Mouse (Mus musculus) CH12F3 (cell line): ENCODE data around the gene Sept14.
"Not testable (repeated sequence)": the region's sequence is repeated elsewhere in the genome, so short reads cannot be mapped to it uniquely, and the experiment has no call there.

Source experiments
- in situ Hi-C: fragments of 300-500 bp; cut with MboI; formaldehyde crosslinking; loops from 2 replicates; pipeline ENCODE4 v1.14.3; 2020; ENCODE audit warnings: low sequenced_read_pairs

Sept14 gene

GRCm38 (mm10) chr5:129708412-129708811 lies at the start of gene Sept14:
Sept14 (minus strand) TSS chr5:129708512.
- in situ Hi-C loops: no loop called here

GRCm38 (mm10) chr5:129756886-129757285 lies 48.6 kb upstream of the Sept14 start:
- in situ Hi-C loops: no loop called here

- in situ Hi-C loops: no loop called here
Measured at GRCm38 (mm10) chr5:129744050-129744449, 35.7 kb upstream of the Sept14 start.

DNA sequence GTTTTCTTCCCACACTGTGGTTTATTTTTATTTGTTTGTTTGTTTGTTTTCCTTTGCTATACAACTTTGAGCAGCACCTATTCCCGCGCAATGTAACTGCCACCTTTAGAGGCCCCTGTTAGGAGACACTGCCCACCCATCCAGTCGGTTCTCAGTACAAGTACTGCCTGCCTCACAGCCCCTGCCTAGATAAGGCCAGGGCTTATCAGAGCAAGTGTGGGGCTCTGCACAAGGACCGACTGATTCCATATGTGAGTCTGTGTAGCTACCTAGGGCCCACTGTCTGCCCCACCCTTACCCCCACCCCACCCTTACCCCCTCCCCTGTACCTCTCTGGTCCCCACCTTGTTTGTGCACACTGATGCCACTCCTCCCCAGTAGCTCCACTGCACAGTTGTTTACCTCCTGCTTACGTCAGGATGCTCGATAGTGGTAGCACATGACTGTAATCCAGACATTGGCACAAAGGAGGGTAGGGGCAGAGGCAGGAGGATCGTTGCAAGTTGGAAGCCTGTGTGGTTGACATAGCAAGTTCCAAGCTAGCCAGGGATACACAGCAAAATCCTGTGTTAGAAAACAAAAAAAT lies 34.7 kb upstream of the Sept14 start:
- in situ Hi-C loops: no loop called here

- in situ Hi-C loops: no loop called here
Measured at GRCm38 (mm10) chr5:129740976-129741375, 32.7 kb upstream of the Sept14 start.

DNA sequence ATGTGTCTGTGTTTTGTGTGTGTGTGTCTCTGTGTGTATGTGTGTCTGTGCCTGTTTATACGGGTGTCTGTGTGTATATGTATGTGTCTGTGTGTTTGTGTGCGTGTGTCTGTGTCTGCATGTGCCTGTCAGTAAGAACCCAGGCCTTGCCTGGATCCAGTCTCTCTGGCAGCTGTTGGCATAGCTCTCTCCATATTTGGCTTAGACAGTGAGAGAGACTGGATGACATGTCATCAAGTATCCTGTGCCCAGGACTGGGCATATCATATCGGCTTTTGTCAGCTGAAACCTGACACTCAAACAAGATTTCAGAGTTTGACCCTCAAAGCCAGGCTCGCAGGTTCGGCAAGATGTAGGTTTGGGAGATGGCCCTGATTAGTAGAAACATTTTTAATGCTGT lies 22.7 kb upstream of the Sept14 start:
- in situ Hi-C loops: no loop called here

DNA sequence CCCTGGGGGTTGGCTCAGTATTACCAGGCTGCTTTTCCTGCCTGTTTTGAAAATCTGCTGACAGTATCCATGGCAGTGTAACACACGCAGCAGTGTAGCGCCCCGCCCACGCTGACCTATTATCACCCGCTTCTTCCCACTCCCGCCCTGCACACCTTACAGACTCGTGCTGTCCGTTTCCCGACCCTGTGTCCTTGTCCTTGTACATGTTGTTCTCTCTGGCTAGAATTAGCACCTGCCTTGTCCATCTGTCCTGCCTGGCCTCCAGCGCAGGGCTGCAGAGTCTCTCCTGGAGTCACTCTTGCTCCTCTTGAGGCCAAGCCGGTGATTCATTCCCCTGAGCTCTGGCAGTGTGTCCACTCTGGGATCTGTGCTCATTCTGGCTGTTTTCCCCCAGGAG lies 22.0 kb upstream of the Sept14 start:
- in situ Hi-C loops: no loop called here

DNA sequence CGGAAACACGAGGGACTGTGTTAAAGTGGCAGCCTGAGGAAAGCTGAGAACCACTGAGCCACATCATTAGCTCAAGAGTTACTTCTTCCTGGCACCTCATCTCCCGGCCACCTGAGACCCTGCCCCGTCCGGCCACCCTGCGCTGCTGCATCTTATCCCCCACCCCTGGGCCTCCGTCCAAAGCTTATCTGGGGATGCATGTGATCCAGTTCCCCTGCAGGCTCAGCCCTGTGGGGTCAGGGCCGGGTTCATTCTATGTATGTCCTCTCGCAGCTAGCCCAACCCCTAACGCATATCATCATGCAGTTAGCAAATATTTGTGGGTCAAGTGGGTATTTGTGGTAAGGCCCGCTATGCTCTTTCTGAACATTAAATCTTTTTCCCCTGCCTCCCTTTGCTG lies 21.0 kb upstream of the Sept14 start:
- in situ Hi-C loops: no loop called here

DNA sequence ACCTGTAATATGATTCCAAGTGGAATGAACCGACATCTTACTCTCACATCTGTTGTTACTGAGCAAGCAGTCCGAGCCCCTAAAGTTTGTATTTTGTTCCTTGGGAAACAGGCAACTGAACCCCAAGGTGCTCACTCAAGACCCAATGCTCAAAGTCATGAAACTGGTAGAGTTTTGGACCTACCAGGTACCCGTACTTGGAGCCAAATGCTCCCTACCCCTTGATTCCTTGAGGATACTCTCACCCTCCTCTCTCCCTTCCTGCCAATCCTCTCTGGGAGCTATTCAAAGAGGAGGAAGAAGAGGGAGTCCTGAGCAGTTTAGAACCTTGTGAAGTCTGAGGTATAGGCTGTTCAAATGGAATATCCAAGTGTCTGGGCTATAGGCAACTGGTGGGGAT lies 18.5 kb upstream of the Sept14 start:
- in situ Hi-C loops: no loop called here

GRCm38 (mm10) chr5:129725774-129726392 lies 17.6 kb upstream of the Sept14 start:
- in situ Hi-C loops: no loop called here

DNA sequence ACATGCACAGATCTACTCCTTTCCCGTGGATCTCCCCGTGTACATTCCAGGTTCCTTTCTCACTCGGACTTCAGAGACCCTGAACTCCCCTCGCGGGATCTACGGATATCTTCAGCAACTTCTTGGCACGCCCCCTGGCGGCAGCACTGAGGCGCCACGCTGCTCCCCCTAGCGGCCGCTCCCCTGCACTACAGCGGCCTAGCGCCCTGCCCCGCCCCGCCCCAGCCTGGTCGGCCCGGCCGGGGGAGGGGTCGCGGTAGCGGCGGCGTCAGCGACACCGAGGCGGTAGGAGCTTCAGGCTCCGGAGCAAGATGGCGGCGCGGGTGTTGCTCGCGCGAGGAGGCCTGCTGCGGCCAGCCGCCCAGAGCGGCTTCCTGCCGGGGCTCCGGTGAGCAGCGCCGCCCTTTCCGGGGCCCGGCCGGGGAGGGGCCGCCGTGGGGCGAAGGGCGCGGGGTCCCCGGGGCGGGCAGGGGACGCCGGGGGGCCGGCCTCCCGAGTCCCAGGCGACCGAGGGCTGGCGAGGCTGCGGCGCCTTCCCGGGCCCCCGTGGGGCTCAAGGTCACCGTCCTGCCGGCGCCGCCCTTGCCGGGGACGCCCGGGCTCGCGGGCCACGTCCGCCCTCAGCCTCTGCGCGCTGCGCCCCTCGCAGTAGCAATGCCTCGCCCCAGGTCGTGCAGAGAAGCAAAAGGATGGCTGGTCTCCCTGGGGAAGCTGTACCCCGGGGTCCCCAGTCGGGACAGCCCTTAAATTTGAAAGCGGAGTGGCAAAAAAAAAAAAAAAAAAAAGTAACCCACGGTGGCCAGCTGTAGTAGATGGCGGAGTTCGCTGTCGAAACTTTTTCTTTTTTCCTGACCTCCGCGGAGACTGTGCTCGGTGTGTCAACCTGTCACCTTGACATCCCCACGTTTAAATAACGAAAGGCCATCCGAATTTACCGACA lies 16.8 kb upstream of the Sept14 start, which contains the start of gene Nipsnap2:
TSS of gene Nipsnap2 (plus strand) at position 230 of the 940 bp plus-strand sequence.
- in situ Hi-C loops: no loop called here

- in situ Hi-C loops: no loop called here
Measured at GRCm38 (mm10) chr5:129724268-129724667, 16.0 kb upstream of the Sept14 start.

- in situ Hi-C loops: no loop called here
Measured at GRCm38 (mm10) chr5:129720176-129720575, 11.9 kb upstream of the Sept14 start.

GRCm38 (mm10) chr5:129717016-129717415 lies 8.7 kb upstream of the Sept14 start:
- in situ Hi-C loops: no loop called here

DNA sequence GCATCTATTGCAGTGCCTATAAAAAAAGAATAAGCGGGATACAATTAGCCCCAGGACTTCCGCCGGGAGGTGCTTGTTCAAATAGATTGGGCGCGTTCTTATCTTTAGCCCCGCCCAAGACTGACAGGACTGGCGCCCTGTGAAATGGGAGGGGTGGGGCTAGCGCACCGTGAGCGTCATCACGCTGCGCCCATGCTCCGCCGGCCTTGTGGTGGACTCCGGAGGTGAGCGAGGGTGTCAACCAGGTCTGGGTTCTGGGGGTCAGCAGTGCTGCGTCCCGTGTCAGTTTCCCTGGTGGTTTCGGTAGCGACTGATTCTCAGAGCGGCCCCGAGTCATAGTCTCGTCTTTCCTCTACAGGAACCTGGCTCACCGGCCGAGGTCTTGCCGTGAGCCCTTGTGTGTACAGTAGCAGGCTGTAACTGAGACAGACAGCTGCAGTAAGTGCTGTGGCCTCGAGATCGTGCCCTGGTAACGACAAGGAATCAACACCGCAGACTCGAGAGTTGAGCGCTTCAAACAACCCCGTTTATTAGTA lies 7.1 kb upstream of the Sept14 start, which contains the start of gene Mrps17:
TSS of gene Mrps17 (plus strand) at position 172 of the 536 bp plus-strand sequence.
- in situ Hi-C loops: no loop called here

DNA sequence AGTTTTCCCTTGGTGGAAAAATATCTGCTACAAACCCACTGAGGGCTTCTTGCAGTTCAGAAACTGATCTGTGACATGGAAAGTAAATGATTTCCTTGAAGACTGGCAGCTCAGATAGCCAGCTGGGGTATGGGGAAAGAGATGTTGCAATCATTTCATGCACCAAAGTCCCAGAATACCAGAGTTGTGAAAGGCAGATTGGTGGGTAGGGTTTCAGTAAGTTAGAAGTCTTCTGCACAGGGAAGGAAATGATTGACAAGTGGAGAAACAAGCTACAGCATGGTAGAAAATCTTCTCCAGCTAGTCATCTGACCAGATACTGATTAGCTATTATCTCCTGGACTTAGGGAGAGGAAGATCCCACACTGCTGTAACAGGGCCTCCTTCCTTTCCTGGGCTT lies 4.9 kb downstream of the Sept14 start:
- in situ Hi-C loops: no loop called here

- in situ Hi-C loops: no loop called here
Measured at GRCm38 (mm10) chr5:129701706-129702105, 6.6 kb downstream of the Sept14 start.

DNA sequence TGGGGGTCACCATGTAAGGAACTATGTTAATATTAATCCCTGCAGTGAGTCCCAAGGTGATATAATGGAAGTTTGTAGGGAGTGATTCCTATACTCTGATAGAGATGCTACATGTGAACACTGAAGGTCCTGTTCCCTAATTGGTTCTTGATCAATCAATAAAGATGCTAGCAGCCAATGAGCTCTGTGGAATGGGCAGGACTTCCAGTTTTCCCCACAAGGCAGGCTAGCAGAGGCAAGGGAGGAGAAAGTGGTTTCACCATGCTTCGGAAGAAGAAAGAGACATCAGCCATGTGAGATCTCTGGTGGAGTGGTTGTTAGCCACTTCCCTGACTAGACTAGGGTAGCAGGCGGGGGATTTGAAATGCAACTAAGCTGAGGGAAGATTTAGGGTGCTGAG lies 7.8 kb downstream of the Sept14 start:
- in situ Hi-C loops: no loop called here

DNA sequence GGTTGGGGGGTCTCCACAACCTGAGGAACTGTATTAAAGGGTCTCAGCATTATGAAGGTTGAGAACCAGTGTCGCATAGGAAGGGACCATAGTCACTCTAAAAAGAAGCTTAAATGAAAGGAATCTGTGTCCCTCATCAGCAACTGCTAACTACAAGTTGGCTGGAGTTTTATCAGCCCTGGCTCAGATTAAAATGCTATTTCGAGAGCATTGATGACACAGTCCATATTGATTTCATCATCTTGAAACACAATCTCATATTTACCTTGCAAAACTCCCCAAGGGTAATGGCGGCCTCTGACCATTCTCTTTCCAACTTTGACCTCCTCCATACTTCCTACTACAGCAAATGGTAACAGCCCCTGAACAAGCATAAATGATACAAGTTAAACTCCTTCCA lies 17.8 kb downstream of the Sept14 start:
- in situ Hi-C loops: no loop called here

DNA sequence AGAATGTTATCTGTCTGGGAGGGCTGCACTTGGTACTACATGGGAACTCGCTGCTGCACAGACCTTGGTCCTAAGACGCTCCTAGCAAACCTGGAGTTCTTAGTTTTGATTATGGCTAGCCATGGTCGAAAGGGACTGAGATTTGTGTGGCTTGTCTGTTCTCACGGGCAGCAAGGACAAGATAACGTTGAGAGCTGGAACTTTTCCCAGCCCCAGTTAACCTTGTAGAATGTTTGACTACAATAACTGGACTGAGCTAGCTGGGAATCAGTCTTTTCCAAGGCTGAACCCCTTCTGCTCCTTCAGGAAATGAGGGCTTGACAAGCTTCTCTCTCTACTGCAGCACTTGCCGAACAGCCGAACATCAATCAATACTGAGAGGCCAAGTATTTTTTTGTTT lies 20.7 kb downstream of the Sept14 start:
- in situ Hi-C loops: no loop called here

DNA sequence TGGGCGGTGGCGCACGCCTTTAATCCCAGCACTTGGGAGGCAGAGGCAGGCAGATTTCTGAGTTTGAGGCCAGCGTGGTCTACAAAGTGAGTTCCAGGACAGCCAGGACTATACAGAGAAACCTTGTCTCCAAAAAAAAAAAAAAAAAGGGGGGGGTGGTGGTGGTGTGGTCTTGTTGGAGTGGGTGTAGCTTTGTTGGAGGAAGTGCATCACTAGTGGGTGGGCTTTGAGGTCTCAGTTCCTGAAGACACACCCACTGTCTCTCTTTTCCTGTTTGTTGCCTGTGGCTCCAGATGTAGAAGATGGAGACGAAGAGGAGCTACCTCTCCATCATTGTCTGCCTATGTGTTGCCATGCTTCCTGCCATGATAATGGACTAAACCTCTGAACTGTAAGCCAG lies 23.2 kb downstream of the Sept14 start:
- in situ Hi-C loops: not testable (repeated sequence)
